Mouse (Mus musculus): ENCODE measurements around the gene Tcap.

DNA sequence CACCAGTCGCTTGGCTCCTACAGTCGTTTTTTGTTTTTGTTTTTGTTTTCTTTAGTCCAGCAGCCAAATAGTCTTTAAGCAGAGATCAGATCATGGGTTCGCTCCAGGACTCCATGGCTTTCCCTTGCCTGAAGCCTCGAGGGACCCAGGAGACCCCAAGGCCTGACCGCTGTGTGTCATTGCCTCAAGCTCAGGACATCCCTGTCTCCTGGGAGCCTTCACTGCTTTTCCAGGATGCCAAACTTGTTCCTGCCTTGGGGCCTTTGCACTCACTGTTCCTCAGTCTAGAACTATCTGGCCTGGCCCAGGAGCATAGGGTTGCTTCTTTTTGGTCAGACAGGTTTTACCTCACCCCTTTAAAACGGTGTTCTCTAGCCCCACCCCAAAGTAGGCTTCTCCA, 23.0 kb downstream of the Tcap start:
- TF ChIP-seq GATA1 (IDR thresholded peaks at IDR 0.05; ENCODE audit: borderline replicate concordance, low read length) (no peak), FLI1 (IDR thresholded peaks at IDR 0.05; ENCODE audit: low read length) (no peak)

All from megakaryocyte, embryonic 14.5 days (primary cell).